Mouse (Mus musculus): Measurements from ENCODE around the gene Mthfd1l. TPM values are rescaled to one million over a fixed set of nuclear protein-coding genes. Genes with fewer than 3 reads are reported as not detected.

Mthfd1l gene
- polyA plus RNA-seq, 1 experiment from 2014 or later = 18.5 TPM

GRCm38 (mm10) chr10:4078979-4079630, 106.2 kb downstream of the Mthfd1l start:
- H3K27me3 ChIP-seq (ENCODE audit: control insufficient read depth, insufficient read depth, low read depth, low read length) = no peaks in the 10 kb centered on the region
- no peak for ATAC-seq (ENCODE audit: low read depth)
- H3K9me3 ChIP-seq (replicated peaks; ENCODE audit: control insufficient read depth, low read length) = no peaks in the 10 kb centered on the region
- H3K9ac ChIP-seq (ENCODE audit: low read depth, low read length) = no peak overlapping the region
- 45% methylated on average over 8 of the region's 8 CpGs for WGBS (ENCODE audit: insufficient replicate concordance)
- no peaks in the 10 kb centered on the region for H3K36me3 ChIP-seq (ENCODE audit: control insufficient read depth, insufficient read depth)
- H3K4me1 ChIP-seq (ENCODE audit: control insufficient read depth, low read depth, low read length) = peaks cover 2% of the 10 kb centered on the region; the same call in 1 of the 2 replicates
- 0 out of 2 replicates have a peak overlapping the region, but pooled peaks have one; percentile 40 for H3K27ac ChIP-seq (ENCODE audit: low read length)
- no peak overlapping the region for H3K4me2 ChIP-seq (ENCODE audit: low read depth, low read length)
- H3K4me3 ChIP-seq (ENCODE audit: low read depth, low read length) = no peak overlapping the region

- Histone ChIP-seq H3K4me3 (ENCODE audit: low read depth, low read length) (no peak overlapping the region), H3K27me3 (ENCODE audit: control insufficient read depth, insufficient read depth, low read depth, low read length) (no peaks in the 10 kb centered on the region), H3K9me3 (replicated peaks; ENCODE audit: control insufficient read depth, low read length) (no peaks in the 10 kb centered on the region), H3K9ac (ENCODE audit: low read depth, low read length) (no peak overlapping the region), H3K36me3 (ENCODE audit: control insufficient read depth, insufficient read depth) (no peaks in the 10 kb centered on the region), H3K4me1 (ENCODE audit: control insufficient read depth, low read depth, low read length) (peaks cover 2% of the 10 kb centered on the region; the same call in 1 of the 2 replicates), H3K4me2 (ENCODE audit: low read depth, low read length) (no peak overlapping the region; the same call in 1 of the 2 replicates), H3K27ac (ENCODE audit: low read length) (no peak overlapping the region)
- ATAC-seq (ENCODE audit: low read depth) = peak; percentile 53; the same call in 1 of the 2 replicates
- 31% methylated on average over 15 of the region's 15 CpGs for WGBS (ENCODE audit: insufficient replicate concordance)
Observed at GRCm38 (mm10) chr10:4079643-4080244, 106.8 kb downstream of the Mthfd1l start.

GRCm38 (mm10) chr10:4083609-4084008, 110.7 kb downstream of the Mthfd1l start:
- Histone ChIP-seq H3K4me2 (ENCODE audit: low read depth, low read length) (no peak overlapping the region), H3K27ac (ENCODE audit: low read length) (no peak overlapping the region), H3K27me3 (ENCODE audit: control insufficient read depth, insufficient read depth, low read depth, low read length) (no peaks in the 10 kb centered on the region), H3K4me3 (ENCODE audit: low read depth, low read length) (no peak overlapping the region), H3K4me1 (ENCODE audit: control insufficient read depth, low read depth, low read length) (peaks cover 2% of the 10 kb centered on the region; the same call in 1 of the 2 replicates), H3K9me3 (replicated peaks; ENCODE audit: control insufficient read depth, low read length) (no peaks in the 10 kb centered on the region), H3K9ac (ENCODE audit: low read depth, low read length) (no peak overlapping the region), H3K36me3 (ENCODE audit: control insufficient read depth, insufficient read depth) (peaks cover 5% of the 10 kb centered on the region; the same call in 1 of the 2 replicates)
- no peak for ATAC-seq (ENCODE audit: low read depth)
- WGBS (ENCODE audit: insufficient replicate concordance) = 81% methylated on average over 9 of the region's 9 CpGs

GRCm38 (mm10) chr10:4084907-4085306, 112.0 kb downstream of the Mthfd1l start:
- Histone ChIP-seq H3K4me1 (ENCODE audit: control insufficient read depth, low read depth, low read length) (no peaks in the 10 kb centered on the region), H3K9me3 (replicated peaks; ENCODE audit: control insufficient read depth, low read length) (no peaks in the 10 kb centered on the region), H3K36me3 (ENCODE audit: control insufficient read depth, insufficient read depth) (peaks cover 5% of the 10 kb centered on the region; the same call in 1 of the 2 replicates), H3K4me2 (ENCODE audit: low read depth, low read length) (no peak overlapping the region), H3K27ac (ENCODE audit: low read length) (no peak overlapping the region), H3K9ac (ENCODE audit: low read depth, low read length) (no peak overlapping the region), H3K4me3 (ENCODE audit: low read depth, low read length) (no peak overlapping the region), H3K27me3 (ENCODE audit: control insufficient read depth, insufficient read depth, low read depth, low read length) (no peaks in the 10 kb centered on the region)
- ATAC-seq (ENCODE audit: low read depth) = no peak
- WGBS (ENCODE audit: insufficient replicate concordance) = 78% methylated on average over 4 of the region's 4 CpGs

- H3K4me3 ChIP-seq (ENCODE audit: low read depth, low read length) = no peak overlapping the region
- H3K27me3 ChIP-seq (ENCODE audit: control insufficient read depth, insufficient read depth, low read depth, low read length) = no peaks in the 10 kb centered on the region
- no peak overlapping the region for H3K4me2 ChIP-seq (ENCODE audit: low read depth, low read length)
- no peak for ATAC-seq (ENCODE audit: low read depth)
- no peak overlapping the region for H3K27ac ChIP-seq (ENCODE audit: low read length)
- no peaks in the 10 kb centered on the region for H3K9me3 ChIP-seq (replicated peaks; ENCODE audit: control insufficient read depth, low read length)
- no peaks in the 10 kb centered on the region for H3K4me1 ChIP-seq (ENCODE audit: control insufficient read depth, low read depth, low read length)
- H3K36me3 ChIP-seq (ENCODE audit: control insufficient read depth, insufficient read depth) = peaks cover 5% of the 10 kb centered on the region; the same call in 1 of the 2 replicates
- H3K9ac ChIP-seq (ENCODE audit: low read depth, low read length) = no peak overlapping the region
- WGBS (ENCODE audit: insufficient replicate concordance) = 62% methylated on average over 7 of the region's 7 CpGs
Observed at GRCm38 (mm10) chr10:4085363-4086141, 112.6 kb downstream of the Mthfd1l start.

- Histone ChIP-seq H3K36me3 (ENCODE audit: control insufficient read depth, insufficient read depth) (peaks cover 5% of the 10 kb centered on the region; the same call in 1 of the 2 replicates), H3K4me3 (ENCODE audit: low read depth, low read length) (no peak overlapping the region), H3K27me3 (ENCODE audit: control insufficient read depth, insufficient read depth, low read depth, low read length) (no peaks in the 10 kb centered on the region), H3K9ac (ENCODE audit: low read depth, low read length) (no peak overlapping the region), H3K9me3 (replicated peaks; ENCODE audit: control insufficient read depth, low read length) (no peaks in the 10 kb centered on the region), H3K4me1 (ENCODE audit: control insufficient read depth, low read depth, low read length) (no peaks in the 10 kb centered on the region), H3K4me2 (ENCODE audit: low read depth, low read length) (no peak overlapping the region), H3K27ac (ENCODE audit: low read length) (no peak overlapping the region)
- WGBS (ENCODE audit: insufficient replicate concordance) = 77% methylated on average over 3 of the region's 3 CpGs
- no peak for ATAC-seq (ENCODE audit: low read depth)
Observed at GRCm38 (mm10) chr10:4087563-4087962, 114.6 kb downstream of the Mthfd1l start.

GRCm38 (mm10) chr10:4088744-4089414, 116.0 kb downstream of the Mthfd1l start:
- WGBS (ENCODE audit: insufficient replicate concordance) = 74% methylated on average over 7 of the region's 7 CpGs
- Histone ChIP-seq H3K9me3 (replicated peaks; ENCODE audit: control insufficient read depth, low read length) (no peaks in the 10 kb centered on the region), H3K27me3 (ENCODE audit: control insufficient read depth, insufficient read depth, low read depth, low read length) (no peaks in the 10 kb centered on the region), H3K4me1 (ENCODE audit: control insufficient read depth, low read depth, low read length) (no peaks in the 10 kb centered on the region), H3K36me3 (ENCODE audit: control insufficient read depth, insufficient read depth) (peaks cover 5% of the 10 kb centered on the region; the same call in 1 of the 2 replicates), H3K4me3 (ENCODE audit: low read depth, low read length) (no peak overlapping the region), H3K4me2 (ENCODE audit: low read depth, low read length) (no peak overlapping the region), H3K27ac (ENCODE audit: low read length) (no peak overlapping the region), H3K9ac (ENCODE audit: low read depth, low read length) (no peak overlapping the region)
- ATAC-seq (ENCODE audit: low read depth) = no peak

- no peak overlapping the region for H3K4me3 ChIP-seq (ENCODE audit: low read depth, low read length)
Observed at GRCm38 (mm10) chr10:4089885-4090284, 117.0 kb downstream of the Mthfd1l start.

More at GRCm38 (mm10) chr10:4089885-4090284, 117.0 kb downstream of the Mthfd1l start:
- no peak overlapping the region for H3K27ac ChIP-seq (ENCODE audit: low read length)
- peaks cover 5% of the 10 kb centered on the region; the same call in 1 of the 2 replicates for H3K36me3 ChIP-seq (ENCODE audit: control insufficient read depth, insufficient read depth)
- no peaks in the 10 kb centered on the region for H3K9me3 ChIP-seq (replicated peaks; ENCODE audit: control insufficient read depth, low read length)
- H3K27me3 ChIP-seq (ENCODE audit: control insufficient read depth, insufficient read depth, low read depth, low read length) = no peaks in the 10 kb centered on the region
- H3K4me1 ChIP-seq (ENCODE audit: control insufficient read depth, low read depth, low read length) = no peaks in the 10 kb centered on the region
- 88% methylated on average over 15 of the region's 15 CpGs for WGBS (ENCODE audit: insufficient replicate concordance)
- H3K9ac ChIP-seq (ENCODE audit: low read depth, low read length) = no peak overlapping the region
- no peak overlapping the region for H3K4me2 ChIP-seq (ENCODE audit: low read depth, low read length)
- ATAC-seq (ENCODE audit: low read depth) = no peak
